Mouse (Mus musculus) limb, embryonic 13.5 days (tissue): ENCODE results near the gene Hcls1. TPM values are rescaled to one million over a fixed set of nuclear protein-coding genes. Genes with fewer than 3 reads are reported as not detected.

Experiments
- ATAC-seq: fragments of 200-750 bp; cut with Nextera tagmentation; 2 replicates; pipeline ENCODE4 v1.8.0; 2017; ENCODE audit warnings: low read depth, moderate number of reproducible peaks, moderate TSS enrichment; ENCODE audit not compliant: low FRiP score
- H3K27ac ChIP-seq: fragments of 300-500 bp; sonication (generic); 2 replicates; pipeline ENCODE4 v1.5.1; 2015; ENCODE audit warnings: inconsistent platforms, mild to moderate bottlenecking, moderate library complexity
- H3K27me3 ChIP-seq: fragments of 300-500 bp; sonication (generic); 2 replicates; pipeline ENCODE4 v1.6.1; 2015; ENCODE audit warnings: mild to moderate bottlenecking, inconsistent platforms
- H3K36me3 ChIP-seq: fragments of 300-500 bp; sonication (generic); 2 replicates; pipeline ENCODE4 v1.6.1; 2015; ENCODE audit warnings: inconsistent platforms, mild to moderate bottlenecking, moderate library complexity
- H3K4me1 ChIP-seq: fragments of 300-500 bp; sonication (generic); 2 replicates; pipeline ENCODE4 v1.6.1; 2015; ENCODE audit warnings: inconsistent platforms
- H3K4me2 ChIP-seq: fragments of 300-500 bp; sonication (generic); replicated peaks from 2 replicates; pipeline ENCODE4 v1.6.1; 2015; ENCODE audit warnings: inconsistent platforms, mild to moderate bottlenecking, moderate library complexity
- H3K4me3 ChIP-seq: fragments of 300-500 bp; sonication (generic); 2 replicates; pipeline ENCODE4 v1.5.1; 2015; ENCODE audit warnings: moderate library complexity, mild to moderate bottlenecking, inconsistent platforms
- H3K9ac ChIP-seq: fragments of 300-500 bp; sonication (generic); 2 replicates; pipeline ENCODE4 v1.6.1; 2015; ENCODE audit warnings: mild to moderate bottlenecking, inconsistent platforms
- H3K9me3 ChIP-seq: fragments of 300-500 bp; sonication (generic); 2 replicates; pipeline ENCODE4 v1.6.1; 2016; ENCODE audit warnings: inconsistent platforms
- WGBS: fragments of 180-500 bp; shearing (Covaris S2); methylation state at CpG from one replicate; pipeline ENCODE4 v1.1.7; 2015; 5-methylcytosine and 5-hydroxymethylcytosine counted together
- polyA plus RNA-seq: library from polyadenylated mRNA; unstranded; fragments of >200 nt; fragmentation: Nextera tagmentation; extraction: Ambion mirVana; gene quantifications from 2 replicates; pipeline ENCODE4 v1.2.1, GENCODE M21; 2015

Gene Hcls1
- polyA plus RNA-seq, 1 experiment from 2014 or later = 4.6 TPM

GRCm38 (mm10) chr16:36921067-36921613 is 13.6 kb upstream of the Hcls1 start:
- no peaks in the 10 kb centered on the region for H3K9me3 ChIP-seq
- H3K4me2 ChIP-seq = no peak overlapping the region
- no peak for ATAC-seq
- no peak overlapping the region for H3K4me3 ChIP-seq
- no peak overlapping the region for H3K9ac ChIP-seq
- WGBS = 93% methylated on average over 8 of the region's 8 CpGs
- no peaks in the 10 kb centered on the region for H3K4me1 ChIP-seq
- H3K27ac ChIP-seq = no peak overlapping the region
- H3K36me3 ChIP-seq = peaks cover 82% of the 10 kb centered on the region
- H3K27me3 ChIP-seq = no peaks in the 10 kb centered on the region

DNA sequence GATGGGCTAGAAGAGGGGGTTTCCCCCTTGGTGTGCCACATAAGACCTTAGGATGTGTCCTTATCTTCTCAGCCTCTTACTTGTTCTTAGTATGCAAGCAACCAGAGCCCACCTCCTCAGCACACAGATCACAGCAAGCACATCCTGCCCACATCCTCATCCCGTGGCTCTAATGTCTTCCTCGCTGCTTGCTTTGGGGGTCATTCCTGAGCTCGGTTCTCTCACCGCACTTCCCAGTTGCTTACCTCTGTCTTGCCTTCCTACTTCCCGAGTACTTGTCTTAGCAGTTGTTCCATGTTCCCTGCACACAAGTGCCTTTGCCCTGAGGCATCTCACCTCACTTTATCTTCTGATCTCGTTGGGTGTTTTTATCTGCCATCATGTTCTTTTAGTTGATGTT is 12.8 kb upstream of the Hcls1 start:
- H3K4me1 ChIP-seq = no peaks in the 10 kb centered on the region
- H3K4me3 ChIP-seq = no peak overlapping the region
- H3K9ac ChIP-seq = no peak overlapping the region
- H3K36me3 ChIP-seq = peaks cover 83% of the 10 kb centered on the region
- 85% methylated on average over 6 of the region's 6 CpGs for WGBS
- no peaks in the 10 kb centered on the region for H3K27me3 ChIP-seq
- H3K27ac ChIP-seq = no peak overlapping the region
- H3K9me3 ChIP-seq = no peaks in the 10 kb centered on the region
- ATAC-seq = no peak
- no peak overlapping the region for H3K4me2 ChIP-seq

DNA sequence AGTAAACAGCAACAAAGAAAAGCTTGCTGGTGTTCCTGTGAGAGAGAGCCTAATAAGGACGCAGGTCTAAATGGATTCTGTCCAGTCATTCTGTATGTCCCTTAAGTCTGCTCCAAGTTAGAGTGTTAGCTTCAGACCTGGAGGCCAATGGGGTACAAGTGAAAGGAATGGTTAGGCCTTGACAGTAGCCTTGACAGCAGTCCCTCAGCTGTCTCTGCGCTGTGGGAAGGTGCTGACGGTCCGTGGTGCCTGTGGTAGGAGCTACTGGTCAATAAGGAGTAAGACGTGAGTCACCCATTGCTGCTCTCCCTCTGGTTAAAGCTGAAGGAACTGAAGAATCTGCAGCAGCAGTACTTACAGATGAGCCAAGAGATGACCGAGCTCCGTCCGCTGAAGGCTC is 10.5 kb upstream of the Hcls1 start:
- H3K4me1 ChIP-seq = no peaks in the 10 kb centered on the region
- H3K4me3 ChIP-seq = no peak overlapping the region
- H3K36me3 ChIP-seq = peaks cover 85% of the 10 kb centered on the region
- WGBS = 94% methylated on average over 8 of the region's 8 CpGs
- no peak overlapping the region for H3K9ac ChIP-seq
- ATAC-seq = no peak
- H3K27me3 ChIP-seq = no peaks in the 10 kb centered on the region
- no peak overlapping the region for H3K27ac ChIP-seq
- H3K4me2 ChIP-seq = no peak overlapping the region
- H3K9me3 ChIP-seq = no peaks in the 10 kb centered on the region

DNA sequence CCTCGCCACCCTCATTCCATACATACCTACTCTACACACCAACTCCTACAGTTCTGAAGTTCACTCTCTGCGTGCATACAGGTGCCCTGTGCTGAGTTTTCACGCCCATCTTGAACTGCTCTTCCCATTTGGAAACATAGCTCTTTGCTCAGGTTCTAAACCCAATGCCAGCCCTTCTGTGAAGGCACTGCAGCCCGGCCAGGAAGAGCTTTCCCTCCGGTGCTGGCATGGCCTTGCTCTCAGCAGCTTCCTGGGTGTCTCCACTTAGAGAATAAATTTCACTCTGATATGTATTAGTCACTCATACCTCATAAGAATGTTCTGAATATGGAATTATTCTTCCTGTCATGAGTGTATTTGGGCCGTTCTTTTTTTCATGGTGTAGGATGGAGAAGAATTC is 9.4 kb upstream of the Hcls1 start:
- Histone ChIP-seq H3K4me3 (no peak overlapping the region), H3K4me2 (no peak overlapping the region), H3K9me3 (no peaks in the 10 kb centered on the region), H3K27me3 (no peaks in the 10 kb centered on the region), H3K9ac (no peak overlapping the region), H3K4me1 (no peaks in the 10 kb centered on the region), H3K36me3 (peaks cover 85% of the 10 kb centered on the region), H3K27ac (no peak overlapping the region)
- ATAC-seq = no peak
- WGBS = 87% methylated on average over 6 of the region's 6 CpGs

GRCm38 (mm10) chr16:36925797-36926196 is 9.0 kb upstream of the Hcls1 start:
- Histone ChIP-seq H3K4me2 (no peak overlapping the region), H3K9me3 (no peaks in the 10 kb centered on the region), H3K4me1 (no peaks in the 10 kb centered on the region), H3K27ac (no peak overlapping the region), H3K36me3 (peaks cover 85% of the 10 kb centered on the region), H3K4me3 (no peak overlapping the region), H3K27me3 (no peaks in the 10 kb centered on the region), H3K9ac (no peak overlapping the region)
- 62% methylated on average over 6 of the region's 6 CpGs for WGBS
- no peak for ATAC-seq

- 89% methylated on average over 10 of the region's 10 CpGs for WGBS
- H3K4me3 ChIP-seq = no peak overlapping the region
Measured at GRCm38 (mm10) chr16:36926514-36927447, 8.0 kb upstream of the Hcls1 start.

DNA sequence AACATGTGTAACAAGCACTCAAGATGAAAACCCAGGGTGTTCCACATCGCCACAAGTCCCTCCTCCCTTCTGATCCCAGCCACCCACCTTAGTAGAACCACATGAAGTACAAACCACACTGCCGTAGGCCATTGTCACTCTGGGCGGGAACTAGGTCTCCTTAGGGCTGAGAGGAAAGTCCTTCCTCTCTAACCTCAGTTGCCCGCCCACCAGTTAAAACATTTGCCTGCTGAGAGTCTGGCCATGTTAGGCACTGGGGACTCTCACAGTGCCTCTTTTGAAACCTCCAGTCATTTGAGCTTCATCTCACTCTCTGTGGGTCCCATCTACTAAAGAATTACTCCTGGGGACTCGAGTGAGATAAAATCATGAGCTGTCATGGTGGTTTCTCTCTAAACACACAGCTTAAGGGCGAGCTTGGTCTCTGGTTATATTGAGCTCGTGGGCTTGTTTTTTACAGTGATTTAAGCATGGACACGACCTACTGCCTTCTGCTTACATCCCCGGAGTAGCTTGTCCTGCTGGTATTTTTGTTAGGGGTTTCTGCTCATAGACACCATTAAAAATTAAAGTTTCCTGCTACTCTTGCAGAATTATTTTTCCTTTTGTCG is 7.2 kb upstream of the Hcls1 start:
- Histone ChIP-seq H3K36me3 (peaks cover 90% of the 10 kb centered on the region), H3K9me3 (no peaks in the 10 kb centered on the region), H3K27ac (no peak overlapping the region), H3K4me2 (no peak overlapping the region), H3K4me1 (no peaks in the 10 kb centered on the region), H3K9ac (no peak overlapping the region), H3K4me3 (no peak overlapping the region), H3K27me3 (no peaks in the 10 kb centered on the region)
- ATAC-seq = no peak
- 86% methylated on average over 10 of the region's 10 CpGs for WGBS

More at GRCm38 (mm10) chr16:36926514-36927447, 8.0 kb upstream of the Hcls1 start:
- Histone ChIP-seq H3K9me3 (no peaks in the 10 kb centered on the region), H3K36me3 (peaks cover 89% of the 10 kb centered on the region), H3K4me1 (no peaks in the 10 kb centered on the region), H3K27me3 (no peaks in the 10 kb centered on the region), H3K27ac (no peak overlapping the region), H3K9ac (no peak overlapping the region), H3K4me2 (no peak overlapping the region)
- ATAC-seq = no peak

- peaks cover 91% of the 10 kb centered on the region for H3K36me3 ChIP-seq
- H3K27me3 ChIP-seq = no peaks in the 10 kb centered on the region
- no peak overlapping the region for H3K9ac ChIP-seq
- no peak overlapping the region for H3K27ac ChIP-seq
- no peak overlapping the region for H3K4me3 ChIP-seq
- ATAC-seq = no peak
- no peaks in the 10 kb centered on the region for H3K4me1 ChIP-seq
- 90% methylated on average over 8 of the region's 8 CpGs for WGBS
- no peak overlapping the region for H3K4me2 ChIP-seq
- H3K9me3 ChIP-seq = no peaks in the 10 kb centered on the region
Measured at GRCm38 (mm10) chr16:36928106-36928500, 6.7 kb upstream of the Hcls1 start.

DNA sequence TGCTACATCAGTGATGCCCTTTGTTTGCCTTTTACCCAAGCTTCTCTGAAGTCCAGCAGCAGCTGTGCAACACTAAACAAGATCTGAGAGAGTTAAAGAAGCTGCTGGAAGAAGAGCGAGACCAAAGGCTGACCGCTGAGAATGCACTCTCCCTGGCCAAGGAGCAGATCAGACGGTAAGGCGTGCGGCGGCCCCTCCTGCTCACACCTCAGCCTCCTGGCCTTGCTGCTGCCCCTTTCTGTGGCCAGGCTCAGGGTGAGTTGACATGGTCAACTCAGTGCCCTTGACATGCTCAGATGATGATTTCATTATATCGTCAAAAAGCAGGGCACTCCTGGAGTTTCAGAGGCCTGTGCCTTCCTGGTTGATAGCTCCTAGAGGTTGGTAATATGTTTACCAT is 5.6 kb upstream of the Hcls1 start:
- Histone ChIP-seq H3K27ac (no peak overlapping the region), H3K36me3 (peaks cover 91% of the 10 kb centered on the region), H3K4me3 (no peak overlapping the region), H3K4me1 (peaks cover 9% of the 10 kb centered on the region; the same call in 1 of the 2 replicates), H3K9ac (no peak overlapping the region), H3K9me3 (no peaks in the 10 kb centered on the region), H3K27me3 (no peaks in the 10 kb centered on the region), H3K4me2 (no peak overlapping the region)
- ATAC-seq = no peak
- 92% methylated on average over 7 of the region's 7 CpGs for WGBS

- peaks cover 78% of the 10 kb centered on the region for H3K36me3 ChIP-seq
- 55% methylated on average over 11 of the region's 11 CpGs for WGBS
- peaks cover 9% of the 10 kb centered on the region; the same call in 1 of the 2 replicates for H3K4me1 ChIP-seq
- no peak overlapping the region for H3K9ac ChIP-seq
- H3K9me3 ChIP-seq = no peaks in the 10 kb centered on the region
- H3K27me3 ChIP-seq = no peaks in the 10 kb centered on the region
- no peak overlapping the region for H3K27ac ChIP-seq
- H3K4me2 ChIP-seq = no peak overlapping the region
- no peak overlapping the region for H3K4me3 ChIP-seq
- ATAC-seq = no peak
Measured at GRCm38 (mm10) chr16:36930231-36931136, 4.3 kb upstream of the Hcls1 start.

- Histone ChIP-seq H3K4me2 (no peak overlapping the region), H3K9ac (no peak overlapping the region), H3K4me3 (no peak overlapping the region), H3K36me3 (peaks cover 69% of the 10 kb centered on the region), H3K4me1 (peaks cover 9% of the 10 kb centered on the region; the same call in 1 of the 2 replicates), H3K27ac (no peak overlapping the region), H3K9me3 (no peaks in the 10 kb centered on the region), H3K27me3 (no peaks in the 10 kb centered on the region)
- WGBS = 84% methylated on average over 10 of the region's 10 CpGs
- ATAC-seq = no peak
Measured at GRCm38 (mm10) chr16:36931381-36931780, 3.4 kb upstream of the Hcls1 start.
